Mouse (Mus musculus): ENCODE measurements around the gene Nyx. TPM values are rescaled to one million over a fixed set of nuclear protein-coding genes. Genes with fewer than 3 reads are reported as not detected.

Nyx gene
- polyA plus RNA-seq, 1 experiment from 2014 or later = not detected

DNA sequence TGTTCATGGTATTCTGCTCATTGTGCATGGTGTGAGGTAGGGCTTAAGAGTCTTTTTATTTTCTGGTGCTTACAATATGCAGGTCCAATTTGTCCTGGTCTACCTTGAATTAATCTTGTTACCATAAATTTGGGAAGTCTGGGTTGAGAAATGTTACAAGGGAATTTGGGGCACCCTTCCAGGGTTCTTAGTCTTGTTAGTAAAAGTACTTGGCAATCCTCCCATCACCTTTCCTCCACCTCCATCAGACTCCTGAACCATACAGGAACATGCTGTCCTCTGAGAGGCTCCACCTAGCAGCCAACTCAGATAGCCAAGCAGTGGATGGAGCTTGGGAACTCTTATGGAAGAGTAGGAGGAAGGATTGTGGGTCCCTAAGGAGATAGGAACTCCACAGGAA lies 13.7 kb downstream of the Nyx start:
- H3K27ac ChIP-seq (ENCODE audit: low read depth, low read length) = no peak overlapping the region
- ATAC-seq (replicated peaks; ENCODE audit: insufficient number of reproducible peaks, low FRiP score, low TSS enrichment) = no peak
- no peaks in the 10 kb centered on the region; the same call in 1 of the 2 replicates for H3K27me3 ChIP-seq (ENCODE audit: control insufficient read depth, insufficient read depth, low read length)
- no peaks in the 10 kb centered on the region for H3K36me3 ChIP-seq (ENCODE audit: control insufficient read depth, insufficient read depth, low read length)
- no peak overlapping the region for H3K4me3 ChIP-seq (ENCODE audit: low read depth, low read length)
- H3K9ac ChIP-seq (ENCODE audit: low read depth, low read length) = no peak overlapping the region
- no peaks in the 10 kb centered on the region for H3K9me3 ChIP-seq (replicated peaks; ENCODE audit: control insufficient read depth, low read length)
- no peaks in the 10 kb centered on the region for H3K4me1 ChIP-seq (ENCODE audit: control insufficient read depth, insufficient read depth, low read length)
- H3K4me2 ChIP-seq = no peak overlapping the region

DNA sequence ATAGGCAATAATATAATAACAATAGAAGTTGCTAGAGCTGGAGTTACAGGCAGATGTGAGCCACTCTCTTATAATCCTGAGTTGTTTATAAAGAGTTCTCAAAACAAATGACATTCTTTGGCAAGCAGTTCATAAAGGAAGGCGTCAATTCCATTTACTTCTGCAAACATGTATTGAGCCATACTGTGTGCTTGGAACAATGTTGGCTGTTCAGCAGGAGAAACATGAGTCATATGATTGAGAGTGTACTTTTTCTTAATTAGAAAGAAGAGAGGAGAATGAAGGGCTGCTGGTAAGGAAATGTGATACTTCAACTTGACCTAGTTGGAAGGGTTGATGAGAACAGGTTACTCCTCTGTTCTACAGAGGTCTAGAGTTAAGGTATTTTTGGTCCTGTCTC lies 16.7 kb downstream of the Nyx start:
- Histone ChIP-seq H3K9ac (ENCODE audit: low read depth, low read length) (no peak overlapping the region), H3K4me2 (no peak overlapping the region), H3K27ac (ENCODE audit: low read depth, low read length) (no peak overlapping the region), H3K9me3 (replicated peaks; ENCODE audit: control insufficient read depth, low read length) (peaks cover 3% of the 10 kb centered on the region), H3K4me3 (ENCODE audit: low read depth, low read length) (no peak overlapping the region), H3K36me3 (ENCODE audit: control insufficient read depth, insufficient read depth, low read length) (no peaks in the 10 kb centered on the region), H3K27me3 (ENCODE audit: control insufficient read depth, insufficient read depth, low read length) (peaks cover 15% of the 10 kb centered on the region), H3K4me1 (ENCODE audit: control insufficient read depth, insufficient read depth, low read length) (no peaks in the 10 kb centered on the region)
- 66% methylated on average over 1 of the region's 1 CpGs for WGBS (ENCODE audit: insufficient replicate concordance)
- no peak for ATAC-seq (replicated peaks; ENCODE audit: insufficient number of reproducible peaks, low FRiP score, low TSS enrichment)

DNA sequence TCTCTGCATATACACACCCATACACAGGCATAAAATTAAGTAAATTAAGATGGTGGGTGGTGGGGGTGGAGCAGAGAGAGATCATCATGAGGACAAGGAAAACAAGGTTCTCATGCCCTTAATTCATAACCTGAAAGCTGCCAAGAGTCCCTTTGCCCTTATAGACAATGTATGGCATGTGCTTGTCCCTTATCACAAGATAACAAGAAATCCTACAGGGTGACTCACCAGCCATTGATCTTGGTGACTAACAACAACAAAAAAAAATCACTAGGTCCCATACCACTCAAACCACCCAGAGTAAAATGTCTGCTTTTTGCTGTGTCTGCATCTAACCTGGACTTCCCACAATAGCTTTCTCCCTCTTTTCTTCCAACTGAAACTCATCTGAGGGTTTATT lies 18.5 kb downstream of the Nyx start:
- Histone ChIP-seq H3K9ac (ENCODE audit: low read depth, low read length) (no peak overlapping the region), H3K4me2 (no peak overlapping the region), H3K4me1 (ENCODE audit: control insufficient read depth, insufficient read depth, low read length) (no peaks in the 10 kb centered on the region), H3K27ac (ENCODE audit: low read depth, low read length) (no peak overlapping the region), H3K27me3 (ENCODE audit: control insufficient read depth, insufficient read depth, low read length) (peaks cover 15% of the 10 kb centered on the region), H3K9me3 (replicated peaks; ENCODE audit: control insufficient read depth, low read length) (peaks cover 3% of the 10 kb centered on the region), H3K4me3 (ENCODE audit: low read depth, low read length) (no peak overlapping the region), H3K36me3 (ENCODE audit: control insufficient read depth, insufficient read depth, low read length) (no peaks in the 10 kb centered on the region)
- ATAC-seq (replicated peaks; ENCODE audit: insufficient number of reproducible peaks, low FRiP score, low TSS enrichment) = no peak

DNA sequence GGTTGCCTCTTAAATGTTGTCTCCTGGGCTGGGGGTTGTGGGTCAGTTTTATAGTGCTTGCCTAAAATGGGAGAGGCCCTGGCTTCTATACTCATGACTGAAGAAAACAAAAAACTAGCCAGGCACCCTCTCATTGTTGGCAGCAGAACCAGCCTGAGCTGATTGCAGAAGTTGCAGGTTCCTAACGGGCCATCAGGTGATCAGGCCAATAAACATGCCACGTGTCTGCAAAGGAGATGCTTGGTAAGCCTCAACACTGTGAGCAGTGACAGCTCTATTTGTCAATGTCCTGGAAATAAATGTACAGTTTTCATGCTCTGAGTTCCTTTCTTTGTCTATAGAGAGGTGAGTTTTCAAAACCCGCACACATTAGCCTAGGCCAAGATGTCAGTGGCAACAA lies 23.1 kb downstream of the Nyx start:
- whole genome bisulfite sequencing (ENCODE audit: insufficient replicate concordance) = 82% methylated on average over 3 of the region's 3 CpGs
- Histone ChIP-seq H3K9me3 (replicated peaks; ENCODE audit: control insufficient read depth, low read length) (peaks cover 3% of the 10 kb centered on the region), H3K36me3 (ENCODE audit: control insufficient read depth, insufficient read depth, low read length) (no peaks in the 10 kb centered on the region), H3K4me2 (no peak overlapping the region), H3K4me1 (ENCODE audit: control insufficient read depth, insufficient read depth, low read length) (no peaks in the 10 kb centered on the region), H3K27me3 (ENCODE audit: control insufficient read depth, insufficient read depth, low read length) (peaks cover 21% of the 10 kb centered on the region), H3K27ac (ENCODE audit: low read depth, low read length) (no peak overlapping the region), H3K4me3 (ENCODE audit: low read depth, low read length) (no peak overlapping the region), H3K9ac (ENCODE audit: low read depth, low read length) (no peak overlapping the region)
- no peak for ATAC-seq (replicated peaks; ENCODE audit: insufficient number of reproducible peaks, low FRiP score, low TSS enrichment)

DNA sequence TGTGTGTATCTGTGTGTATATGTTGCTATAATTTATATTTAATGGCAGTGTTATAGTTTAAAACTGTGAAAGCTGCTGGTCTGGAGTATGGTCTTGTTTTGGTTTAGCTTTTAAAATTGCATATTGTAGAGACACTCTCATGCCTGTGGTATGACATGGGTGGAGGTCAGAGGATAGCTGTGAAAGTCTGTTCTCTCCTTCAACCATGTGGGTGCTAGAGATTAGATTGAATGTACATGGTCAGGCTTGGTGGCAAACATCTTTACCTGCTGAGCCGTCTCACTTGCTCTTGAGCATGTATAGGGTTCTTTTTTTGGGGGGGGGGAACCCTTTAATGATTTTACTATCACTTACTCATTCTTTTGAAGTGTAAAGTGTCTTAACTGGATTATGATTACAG lies 23.9 kb downstream of the Nyx start:
- peaks cover 21% of the 10 kb centered on the region for H3K27me3 ChIP-seq (ENCODE audit: control insufficient read depth, insufficient read depth, low read length)
- H3K4me2 ChIP-seq = no peak overlapping the region
- ATAC-seq (replicated peaks; ENCODE audit: insufficient number of reproducible peaks, low FRiP score, low TSS enrichment) = no peak
- WGBS (ENCODE audit: insufficient replicate concordance) = 58% methylated on average over 1 of the region's 1 CpGs
- H3K4me1 ChIP-seq (ENCODE audit: control insufficient read depth, insufficient read depth, low read length) = no peaks in the 10 kb centered on the region
- H3K9me3 ChIP-seq (replicated peaks; ENCODE audit: control insufficient read depth, low read length) = peaks cover 3% of the 10 kb centered on the region
- no peak overlapping the region for H3K27ac ChIP-seq (ENCODE audit: low read depth, low read length)
- no peak overlapping the region for H3K9ac ChIP-seq (ENCODE audit: low read depth, low read length)
- H3K36me3 ChIP-seq (ENCODE audit: control insufficient read depth, insufficient read depth, low read length) = no peaks in the 10 kb centered on the region
- no peak overlapping the region for H3K4me3 ChIP-seq (ENCODE audit: low read depth, low read length)

DNA sequence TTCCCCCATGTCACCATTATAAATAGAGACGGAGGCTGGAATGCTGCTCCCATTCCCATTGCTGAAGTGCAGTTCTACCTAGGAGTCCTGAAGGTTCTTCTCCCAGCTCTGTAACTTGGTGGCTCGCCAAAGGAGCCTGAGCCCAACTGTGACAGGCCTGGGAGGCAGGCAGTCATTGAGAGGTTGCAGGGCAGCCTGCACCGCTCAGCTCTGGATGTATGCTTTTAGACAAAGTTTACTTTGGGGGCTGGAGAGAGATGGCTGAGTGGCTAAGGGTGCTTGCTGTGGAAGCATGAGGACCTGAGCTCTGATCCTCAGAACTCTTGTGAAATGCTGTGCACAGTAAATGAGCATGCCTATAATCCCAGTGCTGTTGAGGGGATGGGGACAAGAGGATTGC lies 25.0 kb downstream of the Nyx start:
- Histone ChIP-seq H3K36me3 (ENCODE audit: control insufficient read depth, insufficient read depth, low read length) (no peaks in the 10 kb centered on the region), H3K4me3 (ENCODE audit: low read depth, low read length) (no peak overlapping the region), H3K9ac (ENCODE audit: low read depth, low read length) (no peak overlapping the region), H3K4me1 (ENCODE audit: control insufficient read depth, insufficient read depth, low read length) (no peaks in the 10 kb centered on the region), H3K9me3 (replicated peaks; ENCODE audit: control insufficient read depth, low read length) (peaks cover 3% of the 10 kb centered on the region), H3K4me2 (no peak overlapping the region), H3K27ac (ENCODE audit: low read depth, low read length) (no peak overlapping the region), H3K27me3 (ENCODE audit: control insufficient read depth, insufficient read depth, low read length) (peaks cover 19% of the 10 kb centered on the region)
- no peak for ATAC-seq (replicated peaks; ENCODE audit: insufficient number of reproducible peaks, low FRiP score, low TSS enrichment)
- 67% methylated on average over 3 of the region's 3 CpGs for WGBS (ENCODE audit: insufficient replicate concordance)

DNA sequence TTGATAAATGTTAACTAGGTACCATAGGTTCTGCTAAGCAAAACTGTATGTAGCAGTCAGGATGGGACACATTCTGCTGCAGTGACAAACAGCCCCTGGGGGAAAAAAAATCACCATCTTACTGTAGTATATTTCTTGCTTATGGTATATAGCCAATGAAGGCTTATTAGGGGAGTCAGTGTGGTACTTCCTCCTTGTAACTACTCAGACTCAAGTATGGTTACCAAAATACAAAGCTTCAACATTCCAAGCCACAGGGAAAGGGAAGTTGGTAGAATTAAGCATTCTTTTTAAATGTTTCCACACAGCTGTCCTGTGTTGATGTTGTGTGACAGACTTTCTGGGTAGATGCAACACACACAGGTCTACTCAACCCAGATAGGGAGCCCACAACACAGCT lies 27.0 kb downstream of the Nyx start:
- no peak for ATAC-seq (replicated peaks; ENCODE audit: insufficient number of reproducible peaks, low FRiP score, low TSS enrichment)
- H3K4me1 ChIP-seq (ENCODE audit: control insufficient read depth, insufficient read depth, low read length) = no peaks in the 10 kb centered on the region
- peaks cover 10% of the 10 kb centered on the region for H3K27me3 ChIP-seq (ENCODE audit: control insufficient read depth, insufficient read depth, low read length)
- H3K9ac ChIP-seq (ENCODE audit: low read depth, low read length) = no peak overlapping the region
- H3K4me2 ChIP-seq = no peak overlapping the region
- no peaks in the 10 kb centered on the region for H3K36me3 ChIP-seq (ENCODE audit: control insufficient read depth, insufficient read depth, low read length)
- no peak overlapping the region for H3K4me3 ChIP-seq (ENCODE audit: low read depth, low read length)
- no peak overlapping the region for H3K27ac ChIP-seq (ENCODE audit: low read depth, low read length)
- no peaks in the 10 kb centered on the region for H3K9me3 ChIP-seq (replicated peaks; ENCODE audit: control insufficient read depth, low read length)

DNA sequence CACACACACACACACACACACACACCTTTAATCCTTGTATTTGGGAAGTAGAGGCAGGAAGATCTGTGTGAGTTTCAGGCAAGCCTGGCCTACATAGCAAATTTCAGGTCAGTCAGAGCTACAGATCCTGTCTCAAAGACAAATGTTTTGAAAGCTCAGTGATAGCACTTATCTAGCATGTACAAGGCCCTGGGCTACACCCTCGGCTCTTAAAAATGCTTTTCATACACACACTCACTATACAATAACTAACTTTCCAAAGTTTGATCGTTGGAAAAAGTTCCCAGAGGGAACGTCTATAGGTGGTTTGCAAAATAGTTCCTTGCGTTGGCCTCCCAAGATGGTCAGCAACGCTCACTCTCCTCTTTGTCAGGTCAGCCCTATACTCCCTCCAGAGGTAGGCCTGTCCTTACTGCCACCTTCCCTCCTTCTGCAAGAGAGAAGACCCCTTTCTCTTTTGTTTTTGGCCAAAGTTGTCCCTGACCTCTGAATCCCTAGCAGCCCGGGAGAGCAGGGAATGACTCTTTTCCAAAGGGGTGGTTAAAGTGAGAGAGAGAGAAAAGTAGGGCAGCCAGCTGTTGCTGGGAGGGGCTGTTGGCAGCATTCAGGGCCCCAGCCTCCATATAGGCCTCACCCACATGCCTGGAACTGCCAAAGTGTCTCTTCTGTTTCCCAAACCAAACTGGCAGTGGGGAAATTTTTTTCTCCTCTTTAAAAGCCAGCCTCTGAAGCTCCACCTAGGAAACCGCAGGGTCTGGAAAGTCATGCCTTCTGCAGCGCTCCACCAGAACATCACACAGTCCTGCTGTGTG lies 29.2 kb downstream of the Nyx start:
- WGBS (ENCODE audit: insufficient replicate concordance) = 67% methylated on average over 8 of the region's 8 CpGs
- Histone ChIP-seq H3K4me3 (ENCODE audit: low read depth, low read length) (no peak overlapping the region), H3K36me3 (ENCODE audit: control insufficient read depth, insufficient read depth, low read length) (no peaks in the 10 kb centered on the region), H3K4me2 (no peak overlapping the region), H3K4me1 (ENCODE audit: control insufficient read depth, insufficient read depth, low read length) (no peaks in the 10 kb centered on the region), H3K9ac (ENCODE audit: low read depth, low read length) (no peak overlapping the region), H3K9me3 (replicated peaks; ENCODE audit: control insufficient read depth, low read length) (no peaks in the 10 kb centered on the region), H3K27me3 (ENCODE audit: control insufficient read depth, insufficient read depth, low read length) (peaks cover 10% of the 10 kb centered on the region), H3K27ac (ENCODE audit: low read depth, low read length) (no peak overlapping the region)
- no peak for ATAC-seq (replicated peaks; ENCODE audit: insufficient number of reproducible peaks, low FRiP score, low TSS enrichment)

DNA sequence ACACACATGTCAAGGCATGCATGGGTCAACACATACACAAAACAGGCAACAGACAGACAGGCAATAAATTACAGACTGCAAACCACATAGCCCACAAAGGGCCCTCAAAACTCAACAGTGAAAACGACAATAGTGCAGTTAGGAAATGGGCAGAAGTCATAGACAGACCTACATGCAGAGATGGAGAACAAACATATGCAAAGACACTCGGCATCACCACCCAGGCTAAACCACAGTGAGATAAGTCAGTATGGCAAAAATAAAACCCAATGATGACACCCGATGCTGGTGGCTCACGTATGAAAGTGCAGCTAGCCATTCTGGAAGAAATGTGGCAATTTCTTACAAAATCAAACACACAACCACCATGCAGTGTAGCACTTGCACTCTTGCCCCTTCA lies 34.4 kb downstream of the Nyx start:
- Histone ChIP-seq H3K4me2 (no peak overlapping the region), H3K9me3 (replicated peaks; ENCODE audit: control insufficient read depth, low read length) (no peaks in the 10 kb centered on the region), H3K4me3 (ENCODE audit: low read depth, low read length) (no peak overlapping the region), H3K9ac (ENCODE audit: low read depth, low read length) (no peak overlapping the region), H3K36me3 (ENCODE audit: control insufficient read depth, insufficient read depth, low read length) (no peaks in the 10 kb centered on the region), H3K4me1 (ENCODE audit: control insufficient read depth, insufficient read depth, low read length) (no peaks in the 10 kb centered on the region), H3K27me3 (ENCODE audit: control insufficient read depth, insufficient read depth, low read length) (peaks cover 3% of the 10 kb centered on the region; the same call in 1 of the 2 replicates), H3K27ac (ENCODE audit: low read depth, low read length) (no peak overlapping the region)
- ATAC-seq (replicated peaks; ENCODE audit: insufficient number of reproducible peaks, low FRiP score, low TSS enrichment) = no peak
- 78% methylated on average over 4 of the region's 4 CpGs for WGBS (ENCODE audit: insufficient replicate concordance)
